Mouse (Mus musculus): ENCODE data around the gene Zdhhc18. TPM values are rescaled to one million over a fixed set of nuclear protein-coding genes. Genes with fewer than 3 reads are reported as not detected.

The Zdhhc18 gene
- polyA plus RNA-seq, 1 experiment: 53.7 TPM

DNA sequence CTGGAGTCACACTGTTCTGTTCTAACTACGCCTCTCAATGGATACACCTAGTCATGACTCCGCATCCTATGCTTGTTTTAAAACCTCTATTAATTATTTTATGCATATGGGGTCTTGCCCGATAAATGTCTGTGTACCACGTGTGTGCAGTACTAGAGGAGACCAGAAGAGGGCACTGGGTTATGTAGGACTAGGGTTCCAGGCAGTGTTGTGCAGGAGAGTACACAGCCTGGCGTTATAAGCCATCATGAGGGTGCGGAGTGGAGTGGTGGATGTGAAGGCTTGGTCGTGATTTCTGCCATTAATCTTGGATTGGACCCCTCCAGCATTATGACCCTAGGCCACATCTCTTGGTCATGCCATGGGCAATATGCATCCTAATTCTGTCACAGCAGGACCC is 37.5 kb downstream of the Zdhhc18 start:
- Histone ChIP-seq H3K27me3 (replicated peaks) (no peaks in the 10 kb centered on the region), H3K4me3 (replicated peaks) (peak overlapping the region; percentile 42), H3K9me3 (peaks cover 4% of the 10 kb centered on the region; the same call in 1 of the 2 replicates), H3K36me3 (replicated peaks; ENCODE audit: low read length) (peaks cover 92% of the 10 kb centered on the region), H3K4me1 (peaks cover 83% of the 10 kb centered on the region)
- TF ChIP-seq GATA1 (IDR thresholded peaks at IDR 0.05; ENCODE audit: borderline replicate concordance, low read length) (no peak), FLI1 (IDR thresholded peaks at IDR 0.05; ENCODE audit: low read length) (no peak)

DNA sequence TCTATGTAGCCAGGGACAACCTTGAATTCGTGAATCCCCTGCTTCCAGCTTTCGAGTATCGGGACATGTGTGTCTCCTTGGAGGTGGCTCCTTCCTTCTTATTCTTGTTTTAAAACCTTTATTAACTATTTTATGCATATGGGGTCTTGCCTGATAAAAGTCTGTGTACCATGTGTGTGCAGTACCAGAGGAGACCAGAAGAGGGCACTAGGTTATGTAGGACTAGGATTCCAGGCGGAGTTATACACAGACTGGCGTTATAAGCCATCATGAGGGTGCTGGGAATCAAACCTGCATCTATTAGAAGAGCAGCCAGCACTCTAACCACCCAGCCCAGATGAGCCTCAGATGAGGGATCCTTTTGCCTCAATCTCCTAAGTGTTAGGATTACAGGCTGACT is 38.1 kb downstream of the Zdhhc18 start:
- Histone ChIP-seq H3K4me3 (replicated peaks) (no peak overlapping the region), H3K36me3 (replicated peaks; ENCODE audit: low read length) (peaks cover 93% of the 10 kb centered on the region), H3K27me3 (replicated peaks) (no peaks in the 10 kb centered on the region), H3K9me3 (peaks cover 4% of the 10 kb centered on the region; the same call in 1 of the 2 replicates), H3K4me1 (peaks cover 78% of the 10 kb centered on the region)
- TF ChIP-seq FLI1 (IDR thresholded peaks at IDR 0.05; ENCODE audit: low read length) (no peak), GATA1 (IDR thresholded peaks at IDR 0.05; ENCODE audit: borderline replicate concordance, low read length) (no peak)

DNA sequence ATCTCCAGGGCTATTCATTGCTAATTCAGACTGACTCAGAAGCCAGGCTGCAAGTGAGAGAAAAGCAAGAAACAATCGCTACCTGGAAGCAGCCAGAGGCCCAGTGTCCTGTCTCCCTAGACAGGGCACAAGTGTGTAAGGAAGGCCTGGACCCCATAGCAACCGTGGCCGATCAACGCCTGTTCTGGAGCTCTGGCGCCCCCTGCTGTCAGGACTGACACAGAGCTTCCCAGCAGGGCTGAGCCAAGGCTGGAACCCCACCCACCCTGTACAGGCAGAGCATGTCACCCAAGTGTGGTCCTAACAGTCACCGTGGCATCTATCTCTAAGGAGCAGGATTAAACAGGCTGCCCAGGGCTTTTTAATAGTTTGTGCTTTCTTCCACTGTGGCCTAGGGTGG is 40.2 kb downstream of the Zdhhc18 start:
- H3K27me3 ChIP-seq (replicated peaks): no peaks in the 10 kb centered on the region
- TF ChIP-seq GATA1 (IDR thresholded peaks at IDR 0.05; ENCODE audit: borderline replicate concordance, low read length): no peak
- no peak for TF ChIP-seq FLI1 (IDR thresholded peaks at IDR 0.05; ENCODE audit: low read length)
- H3K4me3 ChIP-seq (replicated peaks): no peak overlapping the region
- H3K4me1 ChIP-seq: peaks cover 57% of the 10 kb centered on the region
- H3K36me3 ChIP-seq (replicated peaks; ENCODE audit: low read length): peaks cover 96% of the 10 kb centered on the region
- H3K9me3 ChIP-seq: peaks cover 4% of the 10 kb centered on the region; the same call in 1 of the 2 replicates

DNA sequence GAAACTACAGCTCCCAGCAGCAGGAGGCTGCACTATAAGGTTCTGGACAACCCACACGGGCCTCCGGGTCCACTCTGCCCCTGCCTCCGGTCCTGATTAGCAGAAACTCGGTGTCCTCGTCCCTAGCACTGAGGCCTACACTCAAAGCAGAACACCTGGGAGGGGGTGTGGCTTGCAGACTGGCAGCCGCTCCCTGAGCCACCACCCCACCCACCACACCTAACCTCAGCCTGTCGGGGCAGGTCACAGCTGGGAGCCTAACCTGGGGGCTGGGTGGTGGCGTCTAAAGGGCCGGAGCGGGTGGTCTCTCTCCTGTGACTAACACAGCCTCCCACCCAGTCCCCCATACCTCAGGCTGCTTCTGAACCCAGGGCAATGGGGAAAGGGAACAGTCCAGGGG is 42.7 kb downstream of the Zdhhc18 start:
- no peak overlapping the region for H3K4me3 ChIP-seq (replicated peaks)
- TF ChIP-seq FLI1 (IDR thresholded peaks at IDR 0.05; ENCODE audit: low read length): no peak
- TF ChIP-seq GATA1 (IDR thresholded peaks at IDR 0.05; ENCODE audit: borderline replicate concordance, low read length): no peak
- peaks cover 4% of the 10 kb centered on the region; the same call in 1 of the 2 replicates for H3K9me3 ChIP-seq
- H3K27me3 ChIP-seq (replicated peaks): no peaks in the 10 kb centered on the region
- H3K36me3 ChIP-seq (replicated peaks; ENCODE audit: low read length): peaks cover 95% of the 10 kb centered on the region
- H3K4me1 ChIP-seq: peaks cover 34% of the 10 kb centered on the region

DNA sequence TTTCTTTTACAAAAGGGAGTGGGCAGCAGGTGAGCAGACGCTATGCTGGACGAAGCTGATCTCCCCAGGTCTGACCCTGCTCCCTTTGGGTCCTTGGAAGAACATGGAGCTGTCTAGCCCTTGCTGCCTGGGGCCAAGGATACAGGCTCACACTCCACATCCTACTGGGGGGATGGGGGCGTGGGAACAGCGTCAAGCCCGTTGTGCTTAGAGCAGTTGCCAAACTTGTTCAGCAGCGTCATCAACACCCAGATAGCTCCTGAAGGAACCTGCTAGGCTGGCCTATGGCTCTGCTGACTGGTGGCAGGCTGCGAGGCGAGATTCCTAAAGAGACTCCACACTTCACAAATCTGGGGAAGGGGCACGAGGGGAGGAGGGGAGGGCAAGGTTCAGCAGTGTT is 44.6 kb downstream of the Zdhhc18 start:
- peaks cover 86% of the 10 kb centered on the region for H3K36me3 ChIP-seq (replicated peaks; ENCODE audit: low read length)

DNA sequence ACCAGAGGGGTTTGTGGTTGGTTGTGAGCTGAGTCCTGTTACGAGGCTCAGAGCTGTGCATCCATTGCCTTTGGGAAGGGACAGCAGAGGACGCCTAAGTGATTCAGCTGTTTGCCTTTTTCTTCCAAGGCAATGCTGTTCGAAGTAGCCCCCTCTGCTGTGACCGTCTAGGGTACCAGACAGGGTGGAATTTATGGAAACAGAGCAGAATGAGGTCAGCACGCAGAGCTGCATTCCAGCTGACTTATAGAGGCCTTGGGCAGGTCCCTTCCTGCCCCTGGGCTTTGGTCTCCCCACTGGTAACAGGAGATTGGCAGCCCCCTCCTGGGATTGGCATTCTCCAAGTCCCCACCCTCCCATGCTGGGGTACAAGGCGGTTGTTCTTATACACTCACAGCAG is 45.1 kb downstream of the Zdhhc18 start:
- H3K4me3 ChIP-seq (replicated peaks): no peak overlapping the region
- no peaks in the 10 kb centered on the region for H3K9me3 ChIP-seq
- TF ChIP-seq GATA1 (IDR thresholded peaks at IDR 0.05; ENCODE audit: borderline replicate concordance, low read length) (no peak), FLI1 (IDR thresholded peaks at IDR 0.05; ENCODE audit: low read length) (no peak)
- H3K4me1 ChIP-seq: peaks cover 21% of the 10 kb centered on the region
- peaks cover 81% of the 10 kb centered on the region for H3K36me3 ChIP-seq (replicated peaks; ENCODE audit: low read length)
- peaks cover 4% of the 10 kb centered on the region for H3K27me3 ChIP-seq (replicated peaks)

More for the DNA sequence above, 44.6 kb downstream of the Zdhhc18 start:
- TF ChIP-seq FLI1 (IDR thresholded peaks at IDR 0.05; ENCODE audit: low read length) (no peak), GATA1 (IDR thresholded peaks at IDR 0.05; ENCODE audit: borderline replicate concordance, low read length) (no peak)
- H3K4me1 ChIP-seq: peaks cover 21% of the 10 kb centered on the region
- H3K27me3 ChIP-seq (replicated peaks): no peaks in the 10 kb centered on the region
- no peak overlapping the region for H3K4me3 ChIP-seq (replicated peaks)
- no peaks in the 10 kb centered on the region for H3K9me3 ChIP-seq

DNA sequence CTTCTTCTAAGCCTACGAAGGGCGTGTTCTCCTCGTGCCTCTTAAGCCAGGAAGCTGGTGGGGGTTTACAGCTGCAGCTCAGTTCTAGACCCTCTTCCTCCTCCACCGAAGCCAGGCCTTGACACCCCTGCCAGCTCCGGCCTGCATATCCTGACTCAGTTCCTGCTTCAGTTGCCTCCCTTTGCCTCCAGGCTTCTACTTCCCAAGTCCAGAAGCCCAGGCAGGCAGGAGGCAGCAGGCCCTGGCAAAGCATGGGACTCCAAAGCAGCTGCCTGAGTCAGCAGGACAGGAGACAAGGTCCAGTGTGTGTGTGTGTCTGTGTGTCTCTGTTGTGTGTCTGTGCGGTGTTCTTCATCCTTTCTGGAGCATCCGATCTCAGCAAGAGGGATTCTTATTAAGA is 45.8 kb downstream of the Zdhhc18 start:
- H3K36me3 ChIP-seq (replicated peaks; ENCODE audit: low read length): peaks cover 74% of the 10 kb centered on the region
- H3K27me3 ChIP-seq (replicated peaks): peaks cover 7% of the 10 kb centered on the region
- no peak overlapping the region for H3K4me3 ChIP-seq (replicated peaks)
- TF ChIP-seq GATA1 (IDR thresholded peaks at IDR 0.05; ENCODE audit: borderline replicate concordance, low read length): no peak
- no peak for TF ChIP-seq FLI1 (IDR thresholded peaks at IDR 0.05; ENCODE audit: low read length)
- H3K9me3 ChIP-seq: no peaks in the 10 kb centered on the region
- H3K4me1 ChIP-seq: peaks cover 21% of the 10 kb centered on the region

DNA sequence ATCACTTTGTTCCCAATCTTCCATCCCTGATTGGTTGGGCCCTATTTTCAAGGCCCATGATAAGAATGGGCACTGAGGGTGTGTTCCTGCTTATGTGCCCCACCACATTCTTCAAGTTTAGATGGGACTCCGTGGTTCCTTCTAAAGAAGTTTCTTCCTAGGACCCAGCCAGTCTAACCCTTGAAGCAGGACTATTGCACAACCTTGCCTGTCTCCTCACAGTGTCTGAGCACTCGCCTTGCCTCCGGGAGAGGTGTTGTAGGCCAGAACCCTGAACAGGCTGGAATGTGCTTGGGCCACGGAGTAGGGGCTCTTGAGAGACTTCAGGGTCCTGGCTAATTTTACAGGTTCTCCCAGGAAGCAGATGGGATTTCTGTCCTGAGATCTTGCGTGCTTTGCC is 46.9 kb downstream of the Zdhhc18 start:
- Histone ChIP-seq H3K4me1 (peaks cover 20% of the 10 kb centered on the region), H3K4me3 (replicated peaks) (no peak overlapping the region), H3K27me3 (replicated peaks) (peaks cover 8% of the 10 kb centered on the region), H3K36me3 (replicated peaks; ENCODE audit: low read length) (peaks cover 65% of the 10 kb centered on the region), H3K9me3 (no peaks in the 10 kb centered on the region)
- TF ChIP-seq GATA1 (IDR thresholded peaks at IDR 0.05; ENCODE audit: borderline replicate concordance, low read length) (no peak), FLI1 (IDR thresholded peaks at IDR 0.05; ENCODE audit: low read length) (no peak)

DNA sequence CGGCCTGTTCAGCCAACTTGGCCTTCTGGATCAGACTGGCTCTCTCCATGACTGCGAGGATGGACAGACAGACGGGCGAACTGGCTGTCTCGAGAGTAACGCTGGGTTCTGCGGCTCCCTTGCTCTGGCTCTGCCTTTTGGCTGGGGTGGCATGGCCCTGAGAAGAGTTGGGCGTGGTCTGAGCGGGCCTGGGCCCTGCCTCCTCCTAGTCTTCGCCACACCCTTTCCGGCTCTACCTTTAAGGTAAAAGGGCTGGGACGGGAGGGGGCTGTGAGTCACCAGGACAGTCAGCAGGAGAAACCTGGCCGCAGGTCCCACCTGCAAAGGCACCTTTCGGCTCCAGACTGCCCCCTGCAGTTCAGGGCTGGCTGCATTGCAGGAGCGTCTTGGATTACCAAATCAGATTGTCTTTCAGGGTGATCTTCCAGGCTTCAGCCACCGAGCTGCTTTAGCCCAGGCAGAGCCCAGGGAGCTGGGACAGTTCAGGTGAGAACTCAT is 48.2 kb downstream of the Zdhhc18 start, which contains the start of gene Sfn:
Gene Sfn (minus strand): TSS at position 448 of the 498 bp plus-strand sequence.
- Histone ChIP-seq H3K9me3 (no peaks in the 10 kb centered on the region), H3K36me3 (replicated peaks; ENCODE audit: low read length) (peaks cover 52% of the 10 kb centered on the region), H3K4me3 (replicated peaks) (no peak within 1 kb of the TSS), H3K4me1 (peaks cover 18% of the 10 kb centered on the region), H3K27me3 (replicated peaks) (peaks cover 8% of the 10 kb centered on the region)
- TF ChIP-seq FLI1 (IDR thresholded peaks at IDR 0.05; ENCODE audit: low read length) (no peak), GATA1 (IDR thresholded peaks at IDR 0.05; ENCODE audit: borderline replicate concordance, low read length) (no peak)

DNA sequence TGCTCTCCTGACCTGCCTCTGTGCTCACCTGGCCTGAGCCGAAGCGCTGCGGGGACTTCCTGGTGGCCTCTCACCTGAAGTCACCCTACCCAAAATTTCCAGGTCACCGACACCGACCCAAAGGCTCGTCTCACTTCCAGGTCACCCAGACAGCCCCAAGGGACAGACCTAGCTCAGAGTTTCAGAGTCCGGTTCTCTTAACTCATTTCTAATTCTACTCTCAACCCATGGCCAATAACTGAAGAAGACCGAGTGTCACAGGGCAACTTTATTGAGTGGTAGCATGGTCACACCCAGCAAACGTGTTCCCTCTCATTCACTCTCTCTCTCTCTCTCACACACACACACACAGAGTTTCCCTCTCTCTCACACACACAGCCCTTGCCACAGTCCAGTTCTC is 49.6 kb downstream of the Zdhhc18 start:
- Histone ChIP-seq H3K9me3 (no peaks in the 10 kb centered on the region), H3K4me3 (replicated peaks) (peak overlapping the region; percentile 91), H3K36me3 (replicated peaks; ENCODE audit: low read length) (peaks cover 41% of the 10 kb centered on the region), H3K27me3 (replicated peaks) (peaks cover 8% of the 10 kb centered on the region), H3K4me1 (peaks cover 18% of the 10 kb centered on the region)
- TF ChIP-seq FLI1 (IDR thresholded peaks at IDR 0.05; ENCODE audit: low read length): no peak
- TF ChIP-seq GATA1 (IDR thresholded peaks at IDR 0.05; ENCODE audit: borderline replicate concordance, low read length): no peak
